Mouse (Mus musculus): ENCODE data around the gene Slc9a9.

Slc9a9 gene

DNA sequence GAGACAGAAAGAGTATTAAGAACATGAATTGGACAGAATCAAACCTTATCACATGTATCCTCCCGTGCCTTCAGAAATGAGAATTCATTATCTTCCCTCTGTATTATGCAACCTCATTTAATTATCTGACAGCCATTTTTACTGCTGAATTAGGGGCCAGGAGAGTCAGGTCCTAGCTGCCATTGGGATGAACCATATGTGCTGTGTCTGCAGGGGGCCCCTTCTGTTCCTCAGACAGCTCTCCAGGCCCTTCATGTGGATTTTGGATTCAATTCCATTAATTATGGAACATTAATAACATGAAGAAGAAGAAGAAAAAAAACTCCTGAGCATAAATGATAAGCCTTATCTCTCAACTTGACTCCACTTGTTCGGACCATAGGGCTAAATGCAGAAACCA is 559.4 kb downstream of the Slc9a9 start:
- no peak for DNase-seq

GRCm38 (mm10) chr9:95239900-95240299 is 570.2 kb downstream of the Slc9a9 start:
- no peak for DNase-seq

- DNase-seq, result no peak
These were observed 573.0 kb downstream of the Slc9a9 start for GRCm38 (mm10) chr9:95242628-95243195.

- no peak for DNase-seq
These were observed 584.5 kb downstream of the Slc9a9 start for GRCm38 (mm10) chr9:95254162-95254561.

DNA sequence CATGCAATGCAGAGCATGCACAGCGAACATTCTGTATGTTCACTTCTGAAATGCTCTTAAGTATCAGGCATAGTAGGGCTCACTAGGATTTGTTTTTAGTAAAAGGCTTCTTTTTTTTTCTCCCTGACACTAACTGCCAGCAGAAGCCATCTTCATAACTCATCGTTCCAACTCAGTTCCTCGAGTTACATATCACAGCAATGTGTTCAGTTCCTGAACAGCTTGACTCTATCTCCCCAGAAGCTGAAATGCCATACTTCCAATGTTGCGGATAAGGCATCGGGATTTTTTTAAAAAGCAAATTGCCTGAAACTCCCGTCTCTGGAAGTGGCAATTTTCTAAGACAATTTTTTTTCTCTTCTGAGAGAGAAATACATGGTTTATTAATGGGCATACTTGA is 586.1 kb downstream of the Slc9a9 start:
- no peak for DNase-seq

DNA sequence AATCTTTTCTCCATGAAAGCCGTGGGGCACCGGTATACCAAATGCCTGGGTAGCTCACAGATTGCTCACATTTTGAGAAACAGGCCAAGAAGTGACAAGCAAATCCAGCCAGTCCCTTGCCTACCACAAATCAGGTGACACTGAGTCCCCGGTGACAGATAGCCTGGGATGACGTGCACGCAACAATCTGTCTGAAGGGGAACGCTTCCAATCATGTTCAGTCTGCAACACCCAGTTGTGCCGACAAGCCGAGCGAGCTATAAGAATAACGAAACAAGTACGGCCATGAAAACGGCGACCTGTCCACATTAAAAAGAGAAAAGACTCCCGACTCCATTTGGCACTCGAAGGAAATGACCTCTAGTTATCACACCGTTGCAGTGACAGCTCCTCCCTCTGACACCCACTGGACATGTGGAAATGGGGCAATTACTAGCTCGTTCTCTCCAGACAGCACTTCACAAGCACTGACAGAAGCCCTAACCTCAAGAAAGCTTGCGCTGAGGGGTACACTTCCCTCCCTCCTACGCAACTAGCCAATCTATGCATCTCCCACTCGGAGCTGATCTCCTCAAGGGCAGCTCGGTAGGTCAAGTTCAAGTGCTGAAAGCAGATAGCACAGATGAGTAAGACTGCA is 587.1 kb downstream of the Slc9a9 start:
- no peak for DNase-seq

DNA sequence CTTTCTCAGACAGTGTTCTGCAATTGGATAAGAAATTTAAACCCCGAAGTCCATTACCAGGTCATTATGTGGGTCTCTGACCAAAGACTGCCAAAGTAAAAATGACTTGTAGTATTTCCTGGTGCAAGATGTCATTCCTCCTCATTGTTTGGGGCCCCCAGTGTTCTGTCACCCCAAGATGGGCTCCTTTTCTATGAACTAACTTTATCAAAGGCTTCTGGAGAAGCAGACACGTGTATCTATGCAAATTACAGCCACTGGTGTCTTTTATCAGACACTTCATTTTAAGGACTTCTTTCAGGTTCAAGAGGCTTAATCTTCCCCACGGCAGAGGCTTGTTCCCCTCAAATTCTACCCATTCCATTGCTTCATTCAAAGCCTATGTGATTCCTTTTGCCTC is 593.1 kb downstream of the Slc9a9 start:
- no peak for DNase-seq

DNA sequence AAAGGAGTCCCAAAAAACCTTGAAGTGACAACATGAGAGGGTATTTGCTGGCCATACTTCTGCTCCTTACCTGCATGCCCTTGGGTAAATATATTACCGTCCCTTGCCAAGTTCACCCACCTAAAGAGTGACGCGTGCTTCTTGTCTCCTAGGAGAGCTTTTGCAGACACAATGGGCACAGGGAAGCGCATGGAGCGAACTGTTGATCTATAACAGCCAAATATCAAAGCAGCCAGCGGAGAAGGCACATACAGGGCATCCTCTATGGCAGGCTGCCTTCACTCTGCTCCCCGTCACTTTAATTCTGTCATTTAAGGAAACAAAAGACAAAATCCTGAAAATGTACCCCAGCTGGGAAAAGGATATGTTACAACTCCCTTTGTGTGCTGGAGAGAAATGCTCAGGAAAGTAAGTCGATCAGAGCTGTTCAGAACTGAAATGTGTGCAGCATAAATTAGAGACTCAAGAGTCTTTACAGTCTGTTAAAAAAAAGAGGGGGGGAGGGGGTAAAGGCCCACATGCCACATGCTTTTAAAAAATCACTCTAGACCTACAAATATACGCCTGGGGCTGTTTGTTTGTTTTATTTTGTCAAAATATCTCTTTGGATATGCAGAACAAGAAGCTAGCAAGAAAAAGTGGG is 594.3 kb downstream of the Slc9a9 start:
- DNase-seq, result no peak

DNA sequence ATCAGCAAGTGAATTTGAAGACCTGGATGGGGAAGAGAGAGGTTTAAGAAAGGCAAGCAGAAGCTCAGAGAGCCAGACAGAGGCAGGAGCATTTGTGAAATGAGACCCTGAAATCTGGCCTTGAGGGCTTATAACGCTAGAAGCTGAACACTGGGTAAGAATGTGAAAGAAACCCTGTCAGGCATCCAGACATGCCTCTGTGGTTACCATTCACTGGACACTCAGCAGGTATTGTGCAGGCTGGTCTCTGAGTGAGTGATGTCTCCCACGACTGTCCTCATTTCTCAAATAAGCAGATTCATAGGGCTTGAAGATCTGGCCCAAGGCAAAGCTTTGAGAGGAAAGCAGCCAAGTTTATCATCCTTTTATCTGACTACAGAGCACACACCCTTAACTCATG is 596.5 kb downstream of the Slc9a9 start:
- DNase-seq, result no peak

DNA sequence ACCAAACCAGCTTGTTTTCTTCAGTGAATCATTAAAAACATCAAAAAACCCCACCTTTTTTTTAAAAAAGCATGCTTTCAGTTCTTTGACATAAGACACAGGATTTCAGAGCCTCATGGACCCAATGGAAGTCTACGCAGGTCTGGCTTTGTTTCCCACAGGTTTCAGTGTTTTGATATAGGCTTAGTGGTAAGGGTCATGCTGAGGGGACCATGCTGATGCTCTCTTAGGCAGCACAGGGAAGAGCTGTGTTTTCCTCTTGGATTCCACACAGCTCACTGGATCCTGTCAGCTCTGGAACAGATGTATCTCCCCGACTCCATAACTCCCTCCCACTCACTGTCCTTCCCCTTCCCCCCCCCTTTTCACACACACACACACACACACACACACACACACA is 597.2 kb downstream of the Slc9a9 start:
- no peak for DNase-seq

DNA sequence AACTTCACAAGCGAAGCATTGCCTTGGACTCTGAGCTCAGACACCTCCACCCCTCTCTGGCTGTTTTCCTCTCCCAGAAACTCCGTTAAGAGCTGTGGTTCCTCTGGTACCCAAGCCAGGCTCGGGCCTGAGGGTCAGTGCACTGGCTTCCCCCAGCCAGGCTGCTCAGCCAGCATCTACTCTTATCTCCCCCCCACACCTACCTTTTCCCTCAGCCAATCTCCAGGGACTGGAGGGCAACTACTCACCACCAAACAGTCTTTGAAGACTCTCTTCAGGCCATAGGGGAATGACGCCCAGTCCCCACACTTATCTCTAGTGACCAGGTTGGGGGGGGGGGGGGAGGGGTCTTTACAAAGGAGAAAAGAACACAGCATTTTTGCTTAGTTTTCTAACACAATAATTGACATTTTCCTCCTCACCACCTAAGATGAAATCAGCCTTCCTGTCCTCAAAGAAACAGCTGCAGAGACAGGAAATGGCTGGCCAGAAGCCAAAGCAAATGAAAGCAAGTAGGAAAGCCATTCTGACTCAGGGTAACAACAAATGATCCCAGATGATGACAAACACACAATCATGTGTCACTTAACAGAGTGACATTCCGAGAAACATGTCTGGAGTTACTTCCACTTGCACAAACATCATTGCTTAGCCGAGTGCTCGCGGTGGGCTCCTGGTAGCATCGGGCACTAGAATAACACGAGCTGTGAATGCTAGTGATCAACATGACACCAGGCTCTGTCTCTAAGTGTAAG is 610.1 kb downstream of the Slc9a9 start:
- peak; percentile 20 for DNase-seq

Data from right cerebral cortex, postnatal 14 days (tissue).